Mouse (Mus musculus) MEL (cell line): Measurements from ENCODE around the gene Acss3. TPM values are rescaled to one million over a fixed set of nuclear protein-coding genes. Genes with fewer than 3 reads are reported as not detected.

Source experiments
- DNase-seq: peaks from one replicate; pipeline ENCODE4 v3.0.0; 2011; ENCODE audit warnings: low read depth, low spot score
- H3K27ac ChIP-seq: 2 replicates; pipeline ENCODE4 v1.5.1; 2012; ENCODE audit warnings: low read depth, mild to moderate bottlenecking, control low read depth, low read length, moderate library complexity; ENCODE audit not compliant: control insufficient read depth
- H3K27me3 ChIP-seq, 2 experiments: fragments of 150-350 bp in 1 of 2; sonication (generic) in 1 of 2; 2 replicates each; pipeline ENCODE4 v1.6.1; 2012; ENCODE audit warnings: low read length in 2 of 2, mild to moderate bottlenecking in 2 of 2, improper control_type of control experiment in 1 of 2, moderate library complexity in 1 of 2; ENCODE audit not compliant: insufficient read depth in 2 of 2, control insufficient read depth in 1 of 2
- H3K36me3 ChIP-seq, 2 experiments: 2 replicates each; pipeline ENCODE4 v1.6.1; 2012 to 2014; ENCODE audit warnings: low read length in 2 of 2, improper control_type of control experiment in 1 of 2, inconsistent platforms in 1 of 2, mild to moderate bottlenecking in 1 of 2; ENCODE audit not compliant: insufficient read depth in 2 of 2, control insufficient read depth in 1 of 2
- H3K4me1 ChIP-seq, 2 experiments: fragments of 150-350 bp in 1 of 2; sonication (generic) in 1 of 2; 2 replicates each; pipeline ENCODE4 v1.6.1; 2012; ENCODE audit warnings: low read length in 2 of 2, improper control_type of control experiment in 1 of 2, mild to moderate bottlenecking in 1 of 2; ENCODE audit not compliant: insufficient read depth in 2 of 2, control insufficient read depth in 1 of 2
- H3K4me3 ChIP-seq, 2 experiments: fragments of 150-350 bp in 1 of 2; sonication (generic) in 1 of 2; 2 replicates each; pipeline ENCODE4 v1.5.1; 2012; ENCODE audit warnings: low read depth in 2 of 2, low read length in 2 of 2, mild to moderate bottlenecking in 2 of 2, moderate library complexity in 2 of 2, control low read depth in 1 of 2, improper control_type of control experiment in 1 of 2; ENCODE audit not compliant: control insufficient read depth in 1 of 2, insufficient read depth in 1 of 2
- H3K79me2 ChIP-seq: 2 replicates; pipeline ENCODE4 v1.6.1; 2012; ENCODE audit warnings: mild to moderate bottlenecking, low read length, moderate library complexity; ENCODE audit not compliant: control insufficient read depth, poor library complexity, insufficient read depth
- H3K9ac ChIP-seq: 2 replicates; pipeline ENCODE4 v1.6.1; 2012; ENCODE audit warnings: low read depth, mild to moderate bottlenecking, control low read depth, low read length, moderate library complexity; ENCODE audit not compliant: control insufficient read depth, poor library complexity, severe bottlenecking
- H3K9me3 ChIP-seq: fragments of 150-350 bp; sonication (generic); replicated peaks from 2 replicates; pipeline ENCODE4 v1.6.1; 2012; ENCODE audit warnings: mild to moderate bottlenecking, low read length, improper control_type of control experiment, moderate library complexity; ENCODE audit not compliant: insufficient read depth
- BHLHE40 ChIP-seq: IDR thresholded peaks from 2 replicates; pipeline ENCODE4 v1.6.1; 2012; ENCODE audit warnings: low read depth, mild to moderate bottlenecking, inconsistent platforms, low read length, improper control_type of control experiment, borderline replicate concordance
- CHD1 ChIP-seq: IDR thresholded peaks from 2 replicates; pipeline ENCODE4 v1.6.1; 2012; ENCODE audit warnings: low read depth, mild to moderate bottlenecking, inconsistent platforms, low read length, improper control_type of control experiment
- CHD2 ChIP-seq: IDR thresholded peaks from 2 replicates; pipeline ENCODE4 v1.6.1; 2011; ENCODE audit warnings: low read length, improper control_type of control experiment
- E2F4 ChIP-seq: IDR thresholded peaks from 2 replicates; pipeline ENCODE4 v1.6.1; 2011; ENCODE audit warnings: low read depth, low read length, improper control_type of control experiment, borderline replicate concordance
- ELF1 ChIP-seq: IDR thresholded peaks from 2 replicates; pipeline ENCODE4 v1.6.1; 2014; ENCODE audit warnings: low read depth, mild to moderate bottlenecking, inconsistent platforms, low read length, improper control_type of control experiment, moderate library complexity
- GATA1 ChIP-seq: IDR thresholded peaks from 2 replicates; pipeline ENCODE4 v1.6.1; 2011; ENCODE audit warnings: low read depth, low read length, improper control_type of control experiment
- JUND ChIP-seq: IDR thresholded peaks from 2 replicates; pipeline ENCODE4 v1.6.1; 2011; ENCODE audit warnings: low read depth, mild to moderate bottlenecking, improper control_type of control experiment, low read length
- MAX ChIP-seq: IDR thresholded peaks from 2 replicates; pipeline ENCODE4 v1.6.1; 2011; ENCODE audit warnings: low read length, improper control_type of control experiment
- MAZ ChIP-seq: IDR thresholded peaks from 2 replicates; pipeline ENCODE4 v1.6.1; 2012; ENCODE audit warnings: low read depth, mild to moderate bottlenecking, inconsistent platforms, low read length, improper control_type of control experiment
- MYB ChIP-seq: IDR thresholded peaks from 2 replicates; pipeline ENCODE4 v1.6.1; 2011; ENCODE audit warnings: mild to moderate bottlenecking, low read depth, low read length, improper control_type of control experiment
- MYC ChIP-seq: IDR thresholded peaks from 2 replicates; pipeline ENCODE4 v1.6.1; 2011; ENCODE audit warnings: low read depth, mild to moderate bottlenecking, low read length, improper control_type of control experiment, moderate library complexity
- NELFE ChIP-seq: IDR thresholded peaks from 2 replicates; pipeline ENCODE4 v1.6.1; 2011; ENCODE audit warnings: low read depth, low read length, improper control_type of control experiment
- POLR2A ChIP-seq, 2 experiments: IDR thresholded peaks; 2 replicates each; pipeline ENCODE4 v1.6.1; 2011 to 2012; ENCODE audit warnings: low read length in 2 of 2, mild to moderate bottlenecking in 2 of 2, control low read depth in 1 of 2, improper control_type of control experiment in 1 of 2, low read depth in 1 of 2, moderate library complexity in 1 of 2; ENCODE audit not compliant: control insufficient read depth in 1 of 2, insufficient read depth in 1 of 2, poor library complexity in 1 of 2
- POLR2AphosphoS2 ChIP-seq: IDR thresholded peaks from 2 replicates; pipeline ENCODE4 v1.6.1; 2011; ENCODE audit warnings: low read length, improper control_type of control experiment
- POLR2AphosphoS5 ChIP-seq: IDR thresholded peaks from 2 replicates; pipeline ENCODE4 v1.6.1; 2012; ENCODE audit warnings: low read depth, borderline replicate concordance, mild to moderate bottlenecking, inconsistent platforms, low read length, moderate library complexity, mixed read lengths
- TAL1 ChIP-seq: IDR thresholded peaks from 2 replicates; pipeline ENCODE4 v1.6.1; 2012; ENCODE audit warnings: mild to moderate bottlenecking, inconsistent platforms, low read length, moderate library complexity, mixed read lengths
- TBP ChIP-seq: IDR thresholded peaks from 2 replicates; pipeline ENCODE4 v1.8.0; 2011; ENCODE audit warnings: low read depth, low read length, improper control_type of control experiment
- UBTF ChIP-seq: IDR thresholded peaks from 2 replicates; pipeline ENCODE4 v1.6.1; 2012; ENCODE audit warnings: low read depth, mild to moderate bottlenecking, inconsistent platforms, low read length, improper control_type of control experiment, moderate library complexity, borderline replicate concordance; ENCODE audit not compliant: insufficient read depth
- ZC3H11A ChIP-seq: IDR thresholded peaks from 2 replicates; pipeline ENCODE4 v1.6.1; 2012; ENCODE audit warnings: low read depth, mild to moderate bottlenecking, inconsistent platforms, low read length, improper control_type of control experiment
- polyA plus RNA-seq, 2 experiments: library from polyadenylated mRNA; stranded (reverse) in 1 of 2; unstranded in 1 of 2; fragments of >175 nt in 1 of 2; fragments of >200 nt in 1 of 2; gene quantifications; 2 replicates each; pipeline versions ENCODE4 v1.2.1 to v1.2.4; 2012; ENCODE audit warnings: low replicate concordance in 2 of 2, low read depth in 1 of 2; ENCODE audit not compliant: insufficient read length in 2 of 2, insufficient read depth in 1 of 2, missing spikeins in 1 of 2
- total RNA-seq: library from RNA; depleted of rRNA; stranded (reverse); fragments of 300-350 nt; gene quantifications from 2 replicates; pipeline ENCODE4 v1.2.3, GENCODE M21; 2012

The Acss3 gene
- total and polyA plus RNA-seq, 3 experiments, result not detected

DNA sequence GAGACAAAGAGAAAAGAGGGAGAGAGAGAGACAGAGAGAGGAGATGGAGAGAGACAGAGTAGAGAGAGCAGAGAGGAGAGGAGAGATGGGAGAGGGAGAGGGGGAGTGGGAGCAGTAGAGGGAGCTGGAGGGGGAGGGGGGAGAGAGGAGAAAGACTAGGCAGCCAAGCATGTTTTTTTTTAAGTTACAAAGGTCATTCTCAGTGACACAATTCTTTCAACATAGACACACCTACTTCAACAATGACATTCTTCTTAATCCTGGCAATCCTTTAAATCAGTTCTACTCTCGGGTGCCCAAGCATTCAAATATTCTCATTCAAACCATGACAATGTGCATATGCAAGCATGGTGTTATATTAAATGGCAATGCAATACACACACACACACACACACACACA is 19.4 kb upstream of the Acss3 start:
- no peak for TF ChIP-seq JUND
- no peak for TF ChIP-seq POLR2AphosphoS2
- Histone ChIP-seq H3K79me2 (no peaks in the 10 kb centered on the region), H3K4me3 (no peak overlapping the region), H3K36me3 (no peaks in the 10 kb centered on the region), H3K9me3 (no peaks in the 10 kb centered on the region), H3K27ac (no peak overlapping the region), H3K27me3 (no peaks in the 10 kb centered on the region), H3K9ac (no peak overlapping the region), H3K4me1 (no peaks in the 10 kb centered on the region)
- DNase-seq, result no peak

- Histone ChIP-seq H3K27me3 (no peaks in the 10 kb centered on the region), H3K36me3 (no peaks in the 10 kb centered on the region), H3K9ac (no peak overlapping the region), H3K27ac (no peak overlapping the region), H3K4me1 (no peaks in the 10 kb centered on the region), H3K79me2 (no peaks in the 10 kb centered on the region), H3K9me3 (no peaks in the 10 kb centered on the region), H3K4me3 (no peak overlapping the region)
- TF ChIP-seq CHD1, result no peak
- no peak for TF ChIP-seq UBTF
- no peak for TF ChIP-seq MAX
- no peak for TF ChIP-seq POLR2A (IDR thresholded peaks at IDR 0.05; ENCODE audit: control insufficient read depth in 1 of 2, insufficient read depth in 1 of 2, low read depth in 1 of 2, low read length in 2 of 2, poor library complexity in 1 of 2)
- no peak for TF ChIP-seq TBP
- TF ChIP-seq MYB, result no peak
- no peak for TF ChIP-seq ZC3H11A
- TF ChIP-seq MYC, result no peak
- no peak for TF ChIP-seq E2F4
- no peak for TF ChIP-seq ELF1
- no peak for TF ChIP-seq GATA1
- no peak for TF ChIP-seq POLR2AphosphoS5
- no peak for TF ChIP-seq NELFE
- TF ChIP-seq BHLHE40, result no peak
- TF ChIP-seq CHD2, result no peak
- TF ChIP-seq TAL1, result no peak
- no peak for TF ChIP-seq JUND
- no peak for TF ChIP-seq MAZ
- no peak for DNase-seq
These were observed 532 bp downstream of the Acss3 start for GRCm38 (mm10) chr10:107122744-107123528.
